Mouse (Mus musculus) cortical plate, adult 2 months (tissue): Measurements from ENCODE around the gene Tut1.

ENCODE experiments used
- CTCF ChIP-seq: fragments of 200-500 bp; IDR thresholded peaks from 2 replicates; pipeline ENCODE4 v1.5.1; 2011; ENCODE audit warnings: mild to moderate bottlenecking, control low read depth, low read length; ENCODE audit not compliant: insufficient read depth; ENCODE audit errors: extremely low read depth
- POLR2A ChIP-seq: fragments of 200-500 bp; IDR thresholded peaks from 2 replicates; pipeline ENCODE4 v1.6.1; 2011; ENCODE audit warnings: mild to moderate bottlenecking, low read length, control low read depth; ENCODE audit not compliant: insufficient read depth; ENCODE audit errors: extremely low read depth

GRCm38 (mm10) chr19:8911810-8912209 is 41.8 kb upstream of the Tut1 start:
- no peak for TF ChIP-seq CTCF
- no peak for TF ChIP-seq POLR2A
